Mouse (Mus musculus) midbrain, postnatal 0 days (tissue): ENCODE results near the gene Gm5129. TPM values are rescaled to one million over a fixed set of nuclear protein-coding genes. Genes with fewer than 3 reads are reported as not detected.
"Not testable (repeated sequence)": the region's sequence is repeated elsewhere in the genome, so short reads cannot be mapped to it uniquely, and the experiment has no call there.

ENCODE experiments used
- ATAC-seq: fragments of 200-750 bp; cut with Nextera tagmentation; 2 replicates; pipeline ENCODE4 v1.8.0; 2017; ENCODE audit warnings: moderate number of reproducible peaks, mild to moderate bottlenecking, moderate TSS enrichment, moderate library complexity; ENCODE audit not compliant: low FRiP score
- DNase-seq: peaks from one replicate; pipeline ENCODE4 v3.0.0-alpha.2; 2015; ENCODE audit warnings: low spot score
- H3K27ac ChIP-seq: fragments of 300-500 bp; sonication (generic); 2 replicates; pipeline ENCODE4 v1.5.1; 2014; ENCODE audit warnings: low read depth, mild to moderate bottlenecking, low read length, mixed read lengths
- H3K27me3 ChIP-seq: fragments of 300-500 bp; sonication (generic); 2 replicates; pipeline ENCODE4 v1.6.1; 2014; ENCODE audit warnings: low read length, control low read depth, mixed read lengths; ENCODE audit not compliant: insufficient read depth
- H3K36me3 ChIP-seq: fragments of 300-500 bp; sonication (generic); 2 replicates; pipeline ENCODE4 v1.6.1; 2014; ENCODE audit warnings: low read length, control low read depth, mixed read lengths; ENCODE audit not compliant: insufficient read depth
- H3K4me1 ChIP-seq: fragments of 300-500 bp; sonication (generic); 2 replicates; pipeline ENCODE4 v1.6.1; 2014; ENCODE audit warnings: mild to moderate bottlenecking, control low read depth, antibody characterized with exemption, low read length, mixed read lengths; ENCODE audit not compliant: insufficient read depth
- H3K4me2 ChIP-seq: fragments of 300-500 bp; sonication (generic); 2 replicates; pipeline ENCODE4 v1.6.1; 2014; ENCODE audit warnings: low read depth, mild to moderate bottlenecking, low read length, mixed read lengths; ENCODE audit not compliant: poor library complexity, severe bottlenecking
- H3K4me3 ChIP-seq: fragments of 300-500 bp; sonication (generic); 2 replicates; pipeline ENCODE4 v1.5.1; 2014; ENCODE audit warnings: low read depth, mild to moderate bottlenecking, low read length, moderate library complexity
- H3K9ac ChIP-seq: fragments of 300-500 bp; sonication (generic); replicated peaks from 2 replicates; pipeline ENCODE4 v1.6.1; 2014; ENCODE audit warnings: mild to moderate bottlenecking, low read length, moderate library complexity, mixed read lengths; ENCODE audit not compliant: poor library complexity, severe bottlenecking
- H3K9me3 ChIP-seq: fragments of 300-500 bp; sonication (generic); 2 replicates; pipeline ENCODE4 v1.6.1; 2016; ENCODE audit warnings: low read length, control low read depth
- CTCF ChIP-seq: IDR thresholded peaks from 2 replicates; pipeline ENCODE4 v1.5.1; 2016; ENCODE audit warnings: antibody characterized with exemption, mild to moderate bottlenecking
- WGBS: fragments of 180-500 bp; shearing (Covaris S2); extraction: QIAGEN DNeasy Blood & Tissue Kit; methylation state at CpG from one replicate; pipeline ENCODE4 v1.1.7; 2014; 5-methylcytosine and 5-hydroxymethylcytosine counted together
- polyA plus RNA-seq: library from polyadenylated mRNA; unstranded; fragments of >200 nt; fragmentation: Nextera tagmentation; extraction: Ambion mirVana; gene quantifications from 2 replicates; pipeline ENCODE4 v1.2.1, GENCODE M21; 2015
- total RNA-seq: library from RNA; depleted of rRNA; stranded (reverse); fragments of >200 nt; gene quantifications from 2 replicates; pipeline ENCODE4 v1.2.3, GENCODE M21; 2014

Gm5129 gene
- total and polyA plus RNA-seq, 2 experiments from 2014 or later: not detected

DNA sequence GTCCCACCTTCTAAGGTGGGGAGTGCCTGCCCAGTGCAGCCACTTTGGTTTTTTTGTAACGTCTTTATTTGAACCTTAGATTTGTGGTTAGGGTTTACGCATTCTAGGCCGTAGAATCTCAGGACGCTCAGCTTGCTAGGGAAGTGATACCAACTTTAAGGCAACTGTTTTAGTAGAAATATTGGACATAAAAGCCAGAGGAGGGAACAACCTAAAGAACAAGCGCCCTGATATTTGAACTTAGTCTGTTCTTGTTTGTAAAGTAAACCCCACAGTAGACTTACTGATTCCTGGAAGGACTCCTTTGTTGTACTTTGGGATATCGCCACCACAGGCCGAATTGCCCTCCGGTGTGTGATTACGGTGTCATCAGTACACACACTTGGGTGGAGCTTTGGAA is 1.2 kb upstream of the Gm5129 start:
- H3K9ac ChIP-seq: 0 out of 2 replicates have a peak overlapping the region, but pooled peaks have one; percentile 13
- WGBS: 68% methylated on average over 9 of the region's 9 CpGs
- no peak for DNase-seq
- no peaks in the 10 kb centered on the region for H3K36me3 ChIP-seq
- no peak for ATAC-seq
- no peaks in the 10 kb centered on the region for H3K9me3 ChIP-seq
- H3K27me3 ChIP-seq: no peaks in the 10 kb centered on the region
- H3K4me3 ChIP-seq: peak overlapping the region; percentile 79
- TF ChIP-seq CTCF: no peak
- H3K4me1 ChIP-seq: peaks cover 6% of the 10 kb centered on the region; the same call in 1 of the 2 replicates
- no peak overlapping the region for H3K27ac ChIP-seq
- H3K4me2 ChIP-seq: peak overlapping the region; percentile 87

DNA sequence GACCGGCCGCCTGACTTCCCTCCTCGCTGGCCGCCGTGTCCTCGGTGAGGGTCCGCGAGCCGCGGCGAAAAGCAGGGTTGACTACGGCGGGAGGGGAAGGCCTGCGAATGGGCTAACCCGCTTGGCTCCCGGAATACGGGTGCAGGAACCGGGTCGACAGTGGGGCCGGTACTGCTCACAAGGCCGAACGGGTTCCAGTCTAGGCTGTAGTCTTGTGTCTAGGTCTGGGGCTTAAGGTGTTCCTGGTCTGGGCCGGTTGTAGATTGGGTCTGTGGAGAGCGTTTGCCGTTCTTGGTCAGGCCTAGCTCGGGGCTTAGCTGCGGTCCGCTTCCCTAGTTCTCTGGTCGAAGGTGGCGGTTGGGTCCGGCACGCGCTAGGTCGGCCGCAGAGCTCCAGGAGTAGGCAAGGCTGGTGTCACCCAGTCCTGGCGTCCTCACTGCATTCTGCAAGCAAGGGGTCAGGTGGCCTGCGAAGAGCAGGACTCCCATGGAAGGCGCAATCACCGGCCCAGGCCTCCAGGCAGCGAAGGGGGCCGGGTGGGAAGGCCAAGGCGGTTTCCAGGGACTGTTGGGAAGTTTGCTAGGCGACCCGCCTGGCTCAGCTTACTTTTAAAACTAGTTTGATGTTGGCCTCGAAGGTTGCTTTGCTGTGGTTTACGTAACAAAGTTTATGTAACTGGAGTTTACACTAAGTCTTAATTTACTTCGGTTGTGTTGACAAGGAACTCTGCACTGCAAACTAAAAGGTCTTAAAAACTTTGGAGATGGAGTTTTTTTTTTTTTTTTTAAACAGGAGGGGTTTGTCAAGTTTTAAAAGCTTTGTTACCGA is 551 bp upstream of the Gm5129 start:
- no peaks in the 10 kb centered on the region for H3K36me3 ChIP-seq
- WGBS: 2% methylated on average over 48 of the region's 48 CpGs
- peaks cover 6% of the 10 kb centered on the region; the same call in 1 of the 2 replicates for H3K4me1 ChIP-seq
- peak; percentile 12 for DNase-seq
- H3K9me3 ChIP-seq: no peaks in the 10 kb centered on the region
- no peaks in the 10 kb centered on the region for H3K27me3 ChIP-seq
- TF ChIP-seq CTCF: no peak
- H3K9ac ChIP-seq: peak overlapping the region; percentile 90
- peak; percentile 67 for ATAC-seq
- H3K27ac ChIP-seq: peak overlapping the region; percentile 96
- H3K4me2 ChIP-seq: peak overlapping the region; percentile 87
- peak overlapping the region; percentile 79 for H3K4me3 ChIP-seq

DNA sequence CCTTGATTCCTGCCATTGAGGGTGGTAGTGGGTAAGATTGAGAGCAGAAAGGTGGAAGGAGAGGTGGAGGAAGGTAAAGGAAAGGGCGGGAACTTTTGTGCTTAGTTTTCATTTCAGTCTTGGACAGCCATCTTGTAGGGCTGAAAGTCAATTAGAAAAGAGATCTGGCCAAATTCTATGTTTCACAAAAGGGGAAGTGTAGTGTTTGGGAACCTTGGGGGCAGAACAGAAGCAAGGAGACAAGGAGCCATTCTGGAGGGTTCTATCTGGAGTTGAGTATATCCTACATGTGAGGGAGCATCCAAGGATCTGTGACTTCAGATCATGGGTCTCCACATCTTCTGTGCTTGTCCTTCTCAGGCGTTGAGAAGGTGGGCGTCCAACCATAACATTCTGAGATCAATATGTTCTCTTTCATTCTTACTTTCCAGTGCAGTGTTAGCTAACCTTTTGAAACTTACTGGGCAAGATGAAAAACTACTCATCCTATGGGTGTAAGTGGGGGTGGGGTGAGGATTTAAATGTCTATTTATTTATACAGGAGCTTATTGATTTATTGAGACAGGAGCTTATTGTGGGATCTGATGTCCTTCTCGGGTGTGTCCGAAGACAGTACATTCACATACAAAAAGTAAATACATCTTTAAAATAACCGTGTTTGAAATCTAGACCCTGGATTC is 765 bp downstream of the Gm5129 start:
- ATAC-seq (no peak), DNase-seq (no peak)
- TF ChIP-seq CTCF: no peak
- Histone ChIP-seq H3K27ac (peak overlapping the region; percentile 96), H3K4me1 (peaks cover 6% of the 10 kb centered on the region; the same call in 1 of the 2 replicates), H3K36me3 (no peaks in the 10 kb centered on the region), H3K9me3 (no peaks in the 10 kb centered on the region), H3K4me2 (peak overlapping the region; percentile 61), H3K4me3 (peak overlapping the region; percentile 79), H3K27me3 (no peaks in the 10 kb centered on the region), H3K9ac (peak overlapping the region; percentile 90)
- WGBS: 54% methylated on average over 6 of the region's 6 CpGs

DNA sequence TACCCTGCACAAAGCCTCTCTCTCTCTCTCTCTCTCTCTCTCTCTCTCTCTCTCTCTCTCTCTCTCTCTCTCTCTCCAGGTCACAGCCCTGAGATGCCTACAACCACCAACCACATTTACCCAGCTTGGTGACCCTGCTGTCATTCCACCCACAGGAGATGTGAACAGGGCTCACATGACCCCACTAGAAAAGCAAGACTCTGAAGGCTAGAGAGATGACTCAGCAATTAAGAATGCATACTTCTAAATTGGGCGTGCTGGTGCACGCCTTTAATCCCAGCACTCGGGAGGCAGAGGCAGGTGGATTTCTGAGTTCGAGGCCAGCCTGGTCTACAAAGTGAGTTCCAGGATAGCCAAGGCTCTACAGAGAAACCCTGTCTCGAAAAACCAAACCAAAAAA is 9.7 kb downstream of the Gm5129 start:
- DNase-seq, H3K27ac ChIP-seq, H3K4me2 ChIP-seq, H3K4me3 ChIP-seq, H3K36me3 ChIP-seq, H3K9ac ChIP-seq, H3K27me3 ChIP-seq, H3K4me1 ChIP-seq, H3K9me3 ChIP-seq, ATAC-seq: not testable (repeated sequence)
- WGBS: 85% methylated on average over 5 of the region's 5 CpGs

DNA sequence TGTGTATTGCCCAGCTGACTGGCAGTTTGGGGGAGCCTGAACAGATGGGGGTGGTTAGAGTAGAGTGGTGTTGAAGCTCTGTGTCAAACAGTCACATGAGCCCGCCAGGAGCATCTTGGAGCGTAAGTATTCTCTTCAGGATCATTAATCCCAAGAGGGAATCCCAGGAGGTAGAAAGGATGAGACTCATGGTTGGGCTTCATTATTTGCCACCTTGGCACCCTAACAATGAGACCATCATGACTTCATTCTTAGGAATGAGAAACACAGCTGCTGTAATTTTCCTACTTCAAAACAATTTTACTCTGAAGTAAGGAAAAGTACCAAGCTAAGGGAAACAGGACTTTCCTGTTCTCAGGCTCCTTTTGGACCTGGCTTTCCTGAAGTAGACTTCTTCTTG is 10.4 kb downstream of the Gm5129 start:
- Histone ChIP-seq H3K27ac (no peak overlapping the region), H3K36me3 (no peaks in the 10 kb centered on the region), H3K27me3 (no peaks in the 10 kb centered on the region), H3K9ac (no peak overlapping the region), H3K9me3 (no peaks in the 10 kb centered on the region), H3K4me3 (no peak overlapping the region), H3K4me2 (no peak overlapping the region), H3K4me1 (no peaks in the 10 kb centered on the region)
- 84% methylated on average over 2 of the region's 2 CpGs for WGBS
- no peak for DNase-seq
- TF ChIP-seq CTCF: no peak
- no peak for ATAC-seq

DNA sequence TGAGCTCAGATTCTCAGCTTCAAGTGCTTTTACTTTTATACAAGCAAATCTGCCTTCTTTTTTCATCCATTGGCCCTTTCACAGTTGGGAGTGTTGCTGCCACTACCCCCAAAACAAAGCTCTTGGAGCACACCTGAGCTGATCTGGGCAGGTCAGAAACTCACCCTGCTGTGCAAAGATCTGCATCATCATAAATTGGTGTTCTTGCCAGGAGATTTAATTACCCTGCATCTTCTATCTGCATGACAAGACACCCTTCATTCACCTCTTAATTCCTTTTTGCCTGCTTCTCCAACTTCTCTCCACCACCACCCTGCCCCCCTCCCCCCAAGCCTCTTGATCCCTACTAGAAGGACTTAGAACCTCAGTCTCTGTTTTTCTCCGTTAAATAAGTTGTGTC is 14.6 kb downstream of the Gm5129 start:
- Histone ChIP-seq H3K36me3 (no peaks in the 10 kb centered on the region), H3K9me3 (no peaks in the 10 kb centered on the region), H3K4me3 (no peak overlapping the region), H3K4me1 (no peaks in the 10 kb centered on the region), H3K27ac (no peak overlapping the region), H3K4me2 (no peak overlapping the region), H3K9ac (no peak overlapping the region), H3K27me3 (no peaks in the 10 kb centered on the region)
- no peak for TF ChIP-seq CTCF
- ATAC-seq (no peak), DNase-seq (no peak)
- WGBS: 13% methylated on average over 1 of the region's 1 CpGs
